Mouse (Mus musculus): ENCODE measurements around the gene Lipt2.

DNA sequence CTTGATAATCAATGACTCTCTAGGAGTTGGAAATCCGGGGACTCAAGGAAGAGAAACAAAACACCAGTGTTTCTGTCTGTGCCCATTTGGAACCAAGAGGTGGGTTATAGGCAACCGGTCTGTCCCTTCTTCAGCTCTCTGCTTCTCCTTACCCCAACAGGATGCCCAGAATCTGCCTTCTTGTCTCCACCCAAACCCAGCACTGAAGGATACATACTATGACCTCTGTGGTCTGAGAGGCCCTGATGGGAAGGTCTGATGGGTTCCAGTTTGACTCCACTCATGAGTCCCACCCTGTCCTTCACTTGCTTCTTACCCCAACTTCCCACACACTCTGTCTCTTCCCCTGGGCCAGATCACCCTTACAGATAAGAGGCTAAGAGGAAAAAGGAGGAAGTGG lies 22.1 kb downstream of the Lipt2 start:
- TF ChIP-seq CTCF (IDR thresholded peaks at IDR 0.05; ENCODE audit: control insufficient read depth, insufficient read depth, low read length) (no peak), POLR2A (IDR thresholded peaks at IDR 0.05; ENCODE audit: borderline replicate concordance, control insufficient read depth, low read depth, low read length) (no peak)

Measured in bone marrow, adult 2 months (tissue).